8 mouse cellular contexts compared by ENCODE assay signal in the genomic region with DNA sequence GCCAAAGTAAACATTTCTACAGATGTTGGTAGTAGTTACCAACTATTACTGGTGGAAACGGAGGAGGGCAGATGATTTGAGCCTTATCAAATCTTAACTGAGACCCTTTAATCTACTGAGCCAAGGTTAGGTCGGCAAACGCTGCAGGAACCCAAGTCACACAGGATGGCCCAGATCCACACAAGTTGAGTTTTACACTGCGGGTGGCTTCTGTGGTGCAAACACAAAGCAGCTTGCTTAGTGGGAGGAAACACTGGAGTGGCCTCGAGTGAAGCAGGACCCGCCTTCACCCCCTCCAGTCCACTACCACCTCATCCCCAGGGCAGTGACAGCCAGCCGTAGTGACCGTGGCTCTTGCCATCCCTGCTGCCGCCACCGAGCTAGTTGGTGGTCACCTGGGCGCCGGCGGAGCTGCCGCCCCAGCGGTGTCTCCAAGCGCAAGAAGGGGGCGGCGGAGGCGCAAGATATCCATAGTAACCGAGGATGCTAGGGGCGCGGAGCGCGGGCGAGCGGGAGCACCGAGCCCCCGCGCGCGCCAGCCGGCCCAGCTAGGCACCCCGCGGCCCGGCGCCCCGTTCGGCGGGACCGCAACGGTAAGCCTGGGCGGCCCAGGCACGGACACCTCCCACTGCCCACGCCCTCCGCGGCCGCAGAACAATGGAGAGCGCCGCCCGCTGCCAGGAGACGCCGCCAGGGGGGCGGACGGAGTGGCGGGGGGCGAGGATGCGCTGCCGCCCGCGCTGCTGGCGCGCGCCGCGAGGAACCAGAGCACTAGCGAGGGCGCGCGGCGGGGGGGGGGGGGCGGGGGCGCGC.
A peak's percentile ranks its signal among the peaks of the same experiment; 100 is the strongest.
DNase-seq lines count a peak whose midpoint lies in the region; ATAC-seq lines count a peak whose summit lies in the region.

No protein-coding gene starts in this region.

- no peak overlapping the region for H3K9ac ChIP-seq in liver, embryonic 11.5 days (ENCODE audit: low read depth, low read length)
- peak overlapping the region; percentile 84 for H3K9ac ChIP-seq in hindbrain, embryonic 13.5 days
- H3K9ac ChIP-seq in limb, embryonic 13.5 days = peak overlapping the region; percentile 54

- no peak overlapping the region for H3K27ac ChIP-seq in liver, embryonic 11.5 days (ENCODE audit: low read depth, low read length)
- H3K27ac ChIP-seq in embryonic facial prominence, embryonic 10.5 days (replicated peaks) = peak overlapping the region; percentile 71
- peak overlapping the region; percentile 97 for H3K27ac ChIP-seq in hindbrain, embryonic 13.5 days
- no peak overlapping the region for H3K27ac ChIP-seq in limb, embryonic 13.5 days

- peak overlapping the region; percentile 69 for H3K4me2 ChIP-seq in liver, embryonic 11.5 days
- peak overlapping the region; percentile 74 for H3K4me2 ChIP-seq in hindbrain, embryonic 13.5 days
- H3K4me2 ChIP-seq in limb, embryonic 13.5 days (replicated peaks) = peak overlapping the region; percentile 95

- H3K9me3 ChIP-seq in liver, embryonic 11.5 days (ENCODE audit: control insufficient read depth, low read length) = no peaks in the 10 kb centered on the region
- H3K9me3 ChIP-seq in embryonic facial prominence, embryonic 10.5 days = no peaks in the 10 kb centered on the region
- no peaks in the 10 kb centered on the region for H3K9me3 ChIP-seq in hindbrain, embryonic 13.5 days
- H3K9me3 ChIP-seq in limb, embryonic 13.5 days = no peaks in the 10 kb centered on the region

- WGBS in liver, embryonic 11.5 days = 2% methylated on average over 22 of the region's 73 CpGs
- 2% methylated on average over 65 of the region's 73 CpGs for WGBS in embryonic facial prominence, embryonic 10.5 days
- 1% methylated on average over 36 of the region's 73 CpGs for WGBS in hindbrain, embryonic 13.5 days
- WGBS in limb, embryonic 13.5 days = 2% methylated on average over 41 of the region's 73 CpGs

- H3K36me3 ChIP-seq in liver, embryonic 11.5 days (ENCODE audit: control insufficient read depth, insufficient read depth, low read length) = no peaks in the 10 kb centered on the region
- no peaks in the 10 kb centered on the region for H3K36me3 ChIP-seq in embryonic facial prominence, embryonic 10.5 days (replicated peaks)
- H3K36me3 ChIP-seq in hindbrain, embryonic 13.5 days = no peaks in the 10 kb centered on the region
- H3K36me3 ChIP-seq in limb, embryonic 13.5 days = no peaks in the 10 kb centered on the region

- no peak for ATAC-seq in liver, embryonic 11.5 days (replicated peaks; ENCODE audit: low FRiP score)
- ATAC-seq in hindbrain, embryonic 13.5 days (ENCODE audit: low FRiP score) = peak; percentile 86
- ATAC-seq in limb, embryonic 13.5 days (ENCODE audit: low FRiP score, low read depth) = peak; percentile 70
- no peak for ATAC-seq in erythroid progenitor cell, adult 5-6 weeks (replicated peaks; ENCODE audit: low FRiP score, poor library complexity, severe bottlenecking)

- no peaks in the 10 kb centered on the region for H3K4me1 ChIP-seq in liver, embryonic 11.5 days (replicated peaks; ENCODE audit: control insufficient read depth, insufficient read depth, low read length)
- peaks cover 17% of the 10 kb centered on the region for H3K4me1 ChIP-seq in embryonic facial prominence, embryonic 10.5 days
- H3K4me1 ChIP-seq in hindbrain, embryonic 13.5 days (replicated peaks) = peaks cover 42% of the 10 kb centered on the region
- H3K4me1 ChIP-seq in limb, embryonic 13.5 days = peaks cover 4% of the 10 kb centered on the region; the same call in 1 of the 2 replicates

- H3K27me3 ChIP-seq in liver, embryonic 11.5 days (replicated peaks; ENCODE audit: control insufficient read depth, insufficient read depth, low read length) = peaks cover 62% of the 10 kb centered on the region
- H3K27me3 ChIP-seq in embryonic facial prominence, embryonic 10.5 days (replicated peaks; ENCODE audit: low read depth, poor library complexity, severe bottlenecking) = peaks cover 73% of the 10 kb centered on the region
- H3K27me3 ChIP-seq in hindbrain, embryonic 13.5 days = peaks cover 35% of the 10 kb centered on the region
- peaks cover 88% of the 10 kb centered on the region for H3K27me3 ChIP-seq in limb, embryonic 13.5 days

- H3K4me3 ChIP-seq in liver, embryonic 11.5 days (ENCODE audit: low read depth, low read length) = peak overlapping the region; percentile 48
- peak overlapping the region; percentile 73 for H3K4me3 ChIP-seq in embryonic facial prominence, embryonic 10.5 days
- H3K4me3 ChIP-seq in hindbrain, embryonic 13.5 days = peak overlapping the region; percentile 65
- H3K4me3 ChIP-seq in limb, embryonic 13.5 days = peak overlapping the region; percentile 59

- DNase-seq in liver, embryonic 11.5 days (ENCODE audit: low spot score) = no peak
- DNase-seq in liver = no peak
- DNase-seq in embryonic facial prominence, embryonic 10.5 days (ENCODE audit: low spot score) = peak; percentile 59
- DNase-seq in right cerebral cortex, adult 2 months (ENCODE audit: low spot score in 2 of 2) = peak; percentile 68 to 81
- no peak for DNase-seq in adrenal gland, adult 8-10 months

Comparison
In these comparisons a context has a peak if more than half of its experiments do, and no peak if none do; other contexts are left out.
1. ATAC-seq: peak in hindbrain, embryonic 13.5 days (single experiment) and limb, embryonic 13.5 days (single experiment); none in liver, embryonic 11.5 days (single experiment) and erythroid progenitor cell, adult 5-6 weeks (single experiment).
2. DNase-seq: peak in embryonic facial prominence, embryonic 10.5 days (single experiment) and right cerebral cortex, adult 2 months (2 of 2); none in liver, embryonic 11.5 days (single experiment), liver (single experiment) and adrenal gland, adult 8-10 months (single experiment).
3. H3K27ac ChIP-seq: peak in embryonic facial prominence, embryonic 10.5 days (single experiment) and hindbrain, embryonic 13.5 days (single experiment); none in liver, embryonic 11.5 days (single experiment) and limb, embryonic 13.5 days (single experiment).
4. Peak in every context shown above with its lines, with median percentiles within 50 percentile points of each other: H3K4me2 ChIP-seq and H3K4me3 ChIP-seq.